Mouse (Mus musculus): ENCODE results near the gene Mki67. TPM values are rescaled to one million over a fixed set of nuclear protein-coding genes. Genes with fewer than 3 reads are reported as not detected.

Gene Mki67
- polyA plus RNA-seq (2017; shearing (Covaris generic)), result 1 to 10 TPM; 2.9 to 6.6 TPM

GRCm38 (mm10) chr7:135715642-135716444, at the start of gene Mki67:
Gene Mki67, minus strand, starts transcription at chr7:135716361.

Other genes with a start within 250 kb of the Mki67 start
- under 1 TPM in 1 of 2 experiments, not detected in 1; 0.24 TPM for gene Clrn3, start 187.7 kb downstream of the Mki67 start, polyA plus RNA-seq (2017; shearing (Covaris generic))
- 10 to 100 TPM; 29.2 to 39.3 TPM for gene Ptpre, start 178.9 kb downstream of the Mki67 start, polyA plus RNA-seq (2017; shearing (Covaris generic))